Mouse (Mus musculus) MEL (cell line): Measurements from ENCODE around the gene Nudt8.

ENCODE experiments used
- ETS1 ChIP-seq: IDR thresholded peaks from 2 replicates; pipeline ENCODE4 v1.6.1; 2012; ENCODE audit warnings: low read depth, mild to moderate bottlenecking, inconsistent platforms, low read length, improper control_type of control experiment, moderate library complexity
- POLR2A ChIP-seq, 2 experiments: IDR thresholded peaks; 2 replicates each; pipeline ENCODE4 v1.6.1; 2011 to 2012; ENCODE audit warnings: low read length in 2 of 2, mild to moderate bottlenecking in 2 of 2, control low read depth in 1 of 2, improper control_type of control experiment in 1 of 2, low read depth in 1 of 2, moderate library complexity in 1 of 2; ENCODE audit not compliant: control insufficient read depth in 1 of 2, insufficient read depth in 1 of 2, poor library complexity in 1 of 2
- RCOR1 ChIP-seq: IDR thresholded peaks from 2 replicates; pipeline ENCODE4 v1.6.1; 2012; ENCODE audit warnings: low read depth, mild to moderate bottlenecking, inconsistent platforms, low read length, improper control_type of control experiment
- TAL1 ChIP-seq: IDR thresholded peaks from 2 replicates; pipeline ENCODE4 v1.6.1; 2012; ENCODE audit warnings: mild to moderate bottlenecking, inconsistent platforms, low read length, moderate library complexity, mixed read lengths
- UBTF ChIP-seq: IDR thresholded peaks from 2 replicates; pipeline ENCODE4 v1.6.1; 2012; ENCODE audit warnings: low read depth, mild to moderate bottlenecking, inconsistent platforms, low read length, improper control_type of control experiment, moderate library complexity, borderline replicate concordance; ENCODE audit not compliant: insufficient read depth

DNA sequence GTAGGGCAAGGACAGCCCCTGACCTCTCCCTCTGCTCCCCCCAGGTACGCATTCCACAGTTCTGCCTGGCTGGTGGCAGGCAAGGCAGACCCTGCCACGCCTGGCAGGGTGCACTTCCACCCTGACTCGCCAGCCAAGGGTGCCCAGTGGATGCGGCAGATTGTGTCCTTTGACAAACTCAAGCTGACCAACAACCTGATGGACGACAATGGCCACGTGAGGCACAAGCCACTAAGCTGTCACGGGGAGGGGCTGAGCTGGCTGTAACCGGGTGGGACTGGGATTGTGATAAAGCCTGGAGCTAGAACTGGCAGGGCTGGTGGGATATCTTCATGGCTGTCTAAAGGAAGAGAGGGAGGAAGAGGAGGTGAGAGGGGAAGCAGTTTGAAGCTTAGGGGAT lies 3.1 kb upstream of the Nudt8 start:
- TF ChIP-seq RCOR1 (no peak), ETS1 (no peak), TAL1 (no peak), POLR2A (IDR thresholded peaks at IDR 0.05; ENCODE audit: control insufficient read depth in 1 of 2, insufficient read depth in 1 of 2, low read depth in 1 of 2, low read length in 2 of 2, poor library complexity in 1 of 2) (no peak), UBTF (no peak)
